Mouse (Mus musculus): ENCODE data around the gene Mtcl1. TPM values are rescaled to one million over a fixed set of nuclear protein-coding genes. Genes with fewer than 3 reads are reported as not detected.

Gene Mtcl1
- polyA plus RNA-seq, 1 experiment from 2014 or later = 1.5 TPM

DNA sequence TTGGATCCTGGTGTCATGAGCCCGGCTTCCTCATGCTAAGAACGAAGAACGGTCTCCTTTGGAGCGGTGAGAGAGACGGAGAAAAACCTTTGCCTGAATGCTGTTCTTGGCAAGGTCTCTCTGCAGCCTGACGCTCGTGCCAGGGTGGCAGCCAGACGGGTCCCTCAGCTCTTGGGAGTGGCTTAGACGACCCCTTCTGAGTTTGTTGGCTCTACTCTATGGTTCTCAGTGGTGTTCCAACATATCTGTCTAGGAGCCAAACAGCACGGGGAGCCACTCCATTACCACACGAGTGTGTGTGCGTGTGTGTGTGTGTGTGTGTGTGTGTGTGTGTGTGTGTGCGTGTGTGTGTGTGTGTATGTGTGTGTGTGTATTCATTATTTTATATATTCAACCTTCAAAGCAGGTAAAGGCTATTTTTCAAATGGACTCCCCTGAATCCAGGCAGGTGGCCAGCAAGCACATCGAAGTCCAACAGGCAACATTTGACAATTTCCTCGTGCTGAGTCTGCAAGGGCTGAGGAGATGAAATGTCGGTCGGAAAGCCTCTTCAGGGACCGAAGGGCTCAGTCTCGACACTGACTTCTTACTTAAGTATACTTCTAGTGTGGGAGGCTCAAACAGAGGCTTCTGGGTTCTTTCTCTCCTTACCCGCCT, 128.7 kb downstream of the Mtcl1 start:
- Histone ChIP-seq H3K36me3 (no peaks in the 10 kb centered on the region), H3K4me2 (no peak overlapping the region), H3K9ac (no peak overlapping the region), H3K4me3 (no peak overlapping the region), H3K9me3 (no peaks in the 10 kb centered on the region), H3K27me3 (replicated peaks) (no peaks in the 10 kb centered on the region), H3K27ac (replicated peaks) (no peak overlapping the region), H3K4me1 (peaks cover 13% of the 10 kb centered on the region)
- WGBS = 74% methylated on average over 20 of the region's 20 CpGs
- ATAC-seq (ENCODE audit: extremely low read depth, insufficient number of reproducible peaks, low FRiP score, low TSS enrichment) = no peak

DNA sequence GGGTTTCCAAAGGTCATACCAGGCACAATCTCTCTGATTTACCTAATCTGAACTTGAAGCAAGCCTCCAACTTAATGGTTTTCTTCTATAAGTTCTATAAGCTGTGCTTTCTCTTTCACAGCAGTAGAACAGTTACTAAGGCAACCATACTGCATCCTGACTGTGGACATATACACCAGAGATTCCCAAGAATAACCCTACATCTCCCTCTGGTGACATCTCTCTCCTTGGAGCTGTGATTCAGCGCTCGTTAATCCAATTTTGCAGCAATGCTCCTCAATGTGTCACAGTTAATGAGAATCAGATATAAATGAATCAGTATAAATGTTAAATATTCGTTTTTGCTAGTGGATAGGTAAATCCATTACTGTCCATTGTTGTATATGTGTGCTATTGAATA, 131.5 kb downstream of the Mtcl1 start:
- H3K27ac ChIP-seq (replicated peaks) = no peak overlapping the region
- no peaks in the 10 kb centered on the region for H3K27me3 ChIP-seq (replicated peaks)
- WGBS = 81% methylated on average over 3 of the region's 3 CpGs
- no peaks in the 10 kb centered on the region for H3K36me3 ChIP-seq
- H3K4me3 ChIP-seq = no peak overlapping the region
- no peak for ATAC-seq (ENCODE audit: extremely low read depth, insufficient number of reproducible peaks, low FRiP score, low TSS enrichment)
- no peaks in the 10 kb centered on the region for H3K9me3 ChIP-seq
- peaks cover 25% of the 10 kb centered on the region for H3K4me1 ChIP-seq
- no peak overlapping the region for H3K4me2 ChIP-seq
- no peak overlapping the region for H3K9ac ChIP-seq

DNA sequence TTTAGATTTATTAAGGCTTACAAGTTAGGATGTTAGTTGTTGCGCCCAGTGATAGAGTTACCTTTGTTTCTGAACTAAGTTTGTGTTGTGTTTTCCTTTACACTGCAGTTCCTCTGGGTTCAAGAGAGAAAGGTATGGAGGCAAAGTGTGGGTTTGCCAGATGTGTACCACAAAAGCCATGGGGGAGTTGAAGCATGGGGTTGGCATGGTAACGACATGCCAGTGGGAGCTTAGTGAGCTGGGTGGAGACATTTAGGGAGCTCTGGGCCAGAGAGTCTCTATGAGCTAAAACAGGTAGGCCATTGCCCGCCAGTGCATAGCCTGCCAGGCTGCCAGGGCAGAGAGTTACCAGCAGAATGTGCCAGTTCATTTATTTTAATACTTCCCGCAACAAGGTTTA, 132.0 kb downstream of the Mtcl1 start:
- Histone ChIP-seq H3K4me1 (peaks cover 21% of the 10 kb centered on the region), H3K4me3 (no peak overlapping the region), H3K9ac (no peak overlapping the region), H3K9me3 (no peaks in the 10 kb centered on the region), H3K36me3 (no peaks in the 10 kb centered on the region), H3K27me3 (replicated peaks) (no peaks in the 10 kb centered on the region), H3K4me2 (no peak overlapping the region), H3K27ac (replicated peaks) (no peak overlapping the region)
- 93% methylated on average over 4 of the region's 4 CpGs for WGBS
- ATAC-seq (ENCODE audit: extremely low read depth, insufficient number of reproducible peaks, low FRiP score, low TSS enrichment) = no peak

DNA sequence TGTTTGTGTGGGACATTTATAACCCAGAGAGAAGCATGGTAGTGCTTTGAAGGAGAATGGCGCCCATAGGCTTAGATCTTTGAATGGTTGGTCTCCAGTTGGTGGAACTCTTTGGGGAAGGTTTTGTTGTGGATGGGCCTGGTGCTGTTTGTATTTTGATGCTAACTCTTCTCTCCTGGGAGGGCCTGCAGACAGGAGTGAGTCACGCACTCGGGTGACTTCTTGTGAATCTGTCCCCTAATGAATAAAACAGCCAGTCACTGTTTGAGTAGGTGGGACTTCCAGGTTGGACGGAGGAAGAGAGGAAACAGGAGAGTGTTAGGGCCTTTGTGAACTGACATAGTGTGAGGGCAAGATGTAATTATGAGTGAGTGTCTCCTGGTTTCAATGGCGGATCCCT, 132.4 kb downstream of the Mtcl1 start:
- Histone ChIP-seq H3K9me3 (no peaks in the 10 kb centered on the region), H3K27me3 (replicated peaks) (no peaks in the 10 kb centered on the region), H3K4me3 (no peak overlapping the region), H3K36me3 (no peaks in the 10 kb centered on the region), H3K9ac (no peak overlapping the region), H3K27ac (replicated peaks) (no peak overlapping the region), H3K4me1 (peaks cover 21% of the 10 kb centered on the region), H3K4me2 (no peak overlapping the region)
- ATAC-seq (ENCODE audit: extremely low read depth, insufficient number of reproducible peaks, low FRiP score, low TSS enrichment) = no peak
- 87% methylated on average over 5 of the region's 5 CpGs for WGBS

DNA sequence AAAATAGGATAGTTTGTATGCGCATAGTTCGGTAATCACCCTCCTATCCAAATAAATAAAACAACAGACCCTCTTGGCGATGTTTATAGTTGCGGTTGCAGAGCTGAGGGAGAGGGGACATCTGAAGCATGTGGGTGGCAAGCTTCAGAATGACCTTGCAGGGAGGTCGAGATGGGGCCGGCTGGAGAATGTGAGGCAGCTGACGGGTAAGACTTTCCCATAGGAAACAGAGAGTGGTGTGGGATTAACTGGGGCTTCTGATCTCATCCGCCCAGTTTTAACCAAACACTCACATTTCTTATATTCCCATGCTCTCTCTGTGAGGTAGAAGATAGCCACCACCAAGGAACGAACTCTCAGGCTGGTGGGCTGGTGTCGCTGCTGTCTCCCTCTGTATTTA, 134.1 kb downstream of the Mtcl1 start:
- Histone ChIP-seq H3K27me3 (replicated peaks) (no peaks in the 10 kb centered on the region), H3K4me3 (no peak overlapping the region), H3K27ac (replicated peaks) (0 out of 2 replicates have a peak overlapping the region, but pooled peaks have one; percentile 22), H3K9me3 (no peaks in the 10 kb centered on the region), H3K9ac (peak overlapping the region; percentile 55), H3K36me3 (no peaks in the 10 kb centered on the region), H3K4me1 (peaks cover 15% of the 10 kb centered on the region), H3K4me2 (peak overlapping the region; percentile 47)
- 9% methylated on average over 10 of the region's 10 CpGs for WGBS
- no peak for ATAC-seq (ENCODE audit: extremely low read depth, insufficient number of reproducible peaks, low FRiP score, low TSS enrichment)

DNA sequence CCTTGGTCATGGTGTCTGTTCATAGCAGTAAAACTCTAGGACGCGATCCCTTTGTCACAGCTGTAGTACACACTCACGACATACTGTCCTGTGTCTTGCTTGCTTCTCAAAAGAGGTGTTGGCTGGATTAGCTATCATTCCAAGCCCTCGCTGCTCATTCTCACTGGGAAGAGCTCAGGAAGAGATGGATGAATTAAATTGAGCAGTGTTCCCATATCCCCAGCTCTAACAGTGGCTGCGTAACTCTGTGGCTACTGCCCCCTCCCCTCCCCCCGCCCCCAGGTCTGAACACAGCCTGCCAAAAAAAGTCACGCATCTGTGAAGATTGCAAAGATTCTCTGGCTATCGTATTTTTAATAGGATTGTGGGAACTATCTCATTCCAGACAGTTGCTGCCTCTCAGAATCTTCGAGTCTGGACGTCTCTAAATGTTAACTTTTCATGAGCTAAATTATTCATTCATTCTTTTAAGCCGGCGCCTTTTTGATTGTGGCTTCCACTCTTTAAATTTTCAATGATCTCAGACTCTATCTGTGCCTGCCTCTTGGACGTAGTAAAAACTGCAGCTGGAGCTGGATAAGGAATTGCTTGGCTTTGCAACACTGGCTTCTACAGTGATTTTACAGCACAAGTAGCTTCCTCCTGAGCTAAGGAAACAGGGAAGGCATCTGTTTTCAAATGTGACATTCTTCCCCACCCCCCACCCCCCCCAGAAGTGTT, 134.8 kb downstream of the Mtcl1 start:
- Histone ChIP-seq H3K4me2 (peak overlapping the region; percentile 47), H3K27me3 (replicated peaks) (no peaks in the 10 kb centered on the region), H3K36me3 (no peaks in the 10 kb centered on the region), H3K4me1 (peaks cover 15% of the 10 kb centered on the region), H3K27ac (replicated peaks) (0 out of 2 replicates have a peak overlapping the region, but pooled peaks have one; percentile 22), H3K4me3 (no peak overlapping the region), H3K9me3 (no peaks in the 10 kb centered on the region), H3K9ac (0 out of 2 replicates have a peak overlapping the region, but pooled peaks have one; percentile 24)
- no peak for ATAC-seq (ENCODE audit: extremely low read depth, insufficient number of reproducible peaks, low FRiP score, low TSS enrichment)
- 50% methylated on average over 13 of the region's 13 CpGs for WGBS

DNA sequence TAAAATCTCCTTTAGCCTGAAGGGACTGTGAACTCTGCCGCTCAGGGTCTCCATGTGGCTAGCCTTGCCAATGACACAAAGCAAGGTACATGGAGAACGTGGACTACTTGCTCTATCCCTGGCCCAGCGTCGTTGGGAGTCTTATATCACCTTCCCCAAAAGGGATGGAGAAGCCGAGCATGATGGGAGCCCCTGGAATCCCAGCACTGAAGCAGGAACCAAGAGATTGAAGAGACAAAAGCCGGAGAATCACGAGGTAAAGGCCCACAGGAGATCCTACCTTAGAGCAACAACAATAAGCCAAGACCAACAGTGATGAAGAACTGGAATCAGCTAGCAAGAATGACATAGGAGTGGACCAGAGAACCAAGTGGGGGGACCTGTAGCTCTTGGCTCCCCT, 147.6 kb downstream of the Mtcl1 start:
- no peaks in the 10 kb centered on the region for H3K36me3 ChIP-seq
- H3K27ac ChIP-seq (replicated peaks) = no peak overlapping the region
- H3K4me1 ChIP-seq = no peaks in the 10 kb centered on the region
- no peak overlapping the region for H3K9ac ChIP-seq
- no peak overlapping the region for H3K4me3 ChIP-seq
- 82% methylated on average over 7 of the region's 7 CpGs for WGBS
- no peak for ATAC-seq (ENCODE audit: extremely low read depth, insufficient number of reproducible peaks, low FRiP score, low TSS enrichment)
- no peaks in the 10 kb centered on the region for H3K27me3 ChIP-seq (replicated peaks)
- no peak overlapping the region for H3K4me2 ChIP-seq
- no peaks in the 10 kb centered on the region for H3K9me3 ChIP-seq

DNA sequence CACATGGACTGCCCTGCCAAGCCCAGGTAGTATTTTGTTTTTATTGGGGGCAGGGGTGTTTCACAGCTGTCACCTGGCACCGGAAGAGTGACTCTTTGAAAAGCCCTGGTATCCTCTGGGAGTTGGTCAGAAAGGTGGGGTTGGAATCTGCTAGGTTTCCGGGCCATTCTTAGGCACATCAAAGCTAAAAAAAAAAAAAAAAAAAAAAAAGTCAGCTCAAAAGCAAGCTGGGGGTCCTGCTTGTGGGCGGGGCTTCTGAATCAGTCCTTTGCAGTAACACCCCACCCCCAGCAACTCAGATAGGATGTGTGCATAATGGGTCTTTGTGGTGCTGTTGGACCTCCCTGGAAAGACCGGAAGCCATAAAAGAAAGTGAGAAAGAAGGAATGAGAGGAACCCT, 148.3 kb downstream of the Mtcl1 start:
- H3K9ac ChIP-seq = no peak overlapping the region
- WGBS = 64% methylated on average over 4 of the region's 4 CpGs
- H3K27ac ChIP-seq (replicated peaks) = no peak overlapping the region
- no peak overlapping the region for H3K4me3 ChIP-seq
- no peaks in the 10 kb centered on the region for H3K27me3 ChIP-seq (replicated peaks)
- ATAC-seq (ENCODE audit: extremely low read depth, insufficient number of reproducible peaks, low FRiP score, low TSS enrichment) = no peak
- no peaks in the 10 kb centered on the region for H3K9me3 ChIP-seq
- no peaks in the 10 kb centered on the region for H3K4me1 ChIP-seq
- no peaks in the 10 kb centered on the region for H3K36me3 ChIP-seq
- H3K4me2 ChIP-seq = no peak overlapping the region

DNA sequence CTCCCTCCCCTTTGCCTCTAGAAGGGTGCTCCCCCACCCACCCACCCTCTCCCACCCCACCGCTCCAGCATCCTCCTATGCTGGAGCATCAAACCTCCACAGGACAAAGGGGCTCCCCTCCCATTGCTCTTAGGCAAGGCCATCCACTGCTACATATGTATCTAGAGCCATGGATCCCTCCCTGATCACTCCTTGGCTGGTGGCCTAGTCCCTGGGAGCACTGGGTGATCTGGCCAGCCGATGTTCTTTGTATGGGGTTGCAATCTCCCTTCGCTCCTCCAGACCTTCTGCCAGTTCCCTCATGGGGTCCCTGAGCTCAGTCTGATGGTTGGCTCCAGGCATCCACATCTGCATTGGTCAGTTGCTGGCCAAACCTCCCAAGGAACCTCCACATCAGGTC, 151.8 kb downstream of the Mtcl1 start:
- H3K9ac ChIP-seq = no peak overlapping the region
- H3K4me3 ChIP-seq = no peak overlapping the region
- H3K27ac ChIP-seq (replicated peaks) = no peak overlapping the region
- WGBS = 81% methylated on average over 3 of the region's 3 CpGs
- no peaks in the 10 kb centered on the region for H3K9me3 ChIP-seq
- no peaks in the 10 kb centered on the region for H3K4me1 ChIP-seq
- no peak overlapping the region for H3K4me2 ChIP-seq
- 0 out of 2 replicates have a peak, but pooled peaks cover 3% of the 10 kb centered on the region for H3K27me3 ChIP-seq (replicated peaks)
- ATAC-seq (ENCODE audit: extremely low read depth, insufficient number of reproducible peaks, low FRiP score, low TSS enrichment) = no peak
- no peaks in the 10 kb centered on the region for H3K36me3 ChIP-seq

DNA sequence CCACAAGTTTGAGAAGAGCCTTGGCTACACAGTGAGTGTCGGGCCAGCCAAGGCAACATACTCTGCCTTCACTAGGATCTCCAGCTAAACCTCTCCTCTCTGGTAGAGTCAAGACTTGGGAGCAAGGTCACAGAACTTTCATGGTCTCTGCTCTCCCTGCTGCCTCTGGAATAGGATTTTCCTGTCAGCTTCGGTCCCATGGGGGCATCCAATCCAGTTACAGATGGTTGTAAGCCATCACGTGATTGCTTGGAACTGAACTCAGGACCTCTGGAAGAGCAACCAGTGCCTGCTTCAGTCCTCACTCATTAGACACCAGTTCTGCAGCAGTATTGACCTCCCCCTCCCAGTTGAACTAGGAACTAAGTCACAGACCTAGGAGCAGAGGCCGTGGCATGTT, 156.0 kb downstream of the Mtcl1 start:
- Histone ChIP-seq H3K4me1 (no peaks in the 10 kb centered on the region), H3K27me3 (replicated peaks) (0 out of 2 replicates have a peak, but pooled peaks cover 3% of the 10 kb centered on the region), H3K9me3 (0 out of 2 replicates have a peak, but pooled peaks cover 6% of the 10 kb centered on the region), H3K4me2 (no peak overlapping the region), H3K36me3 (no peaks in the 10 kb centered on the region), H3K9ac (no peak overlapping the region), H3K27ac (replicated peaks) (no peak overlapping the region), H3K4me3 (no peak overlapping the region)
- WGBS = 82% methylated on average over 4 of the region's 4 CpGs
- ATAC-seq (ENCODE audit: extremely low read depth, insufficient number of reproducible peaks, low FRiP score, low TSS enrichment) = no peak

DNA sequence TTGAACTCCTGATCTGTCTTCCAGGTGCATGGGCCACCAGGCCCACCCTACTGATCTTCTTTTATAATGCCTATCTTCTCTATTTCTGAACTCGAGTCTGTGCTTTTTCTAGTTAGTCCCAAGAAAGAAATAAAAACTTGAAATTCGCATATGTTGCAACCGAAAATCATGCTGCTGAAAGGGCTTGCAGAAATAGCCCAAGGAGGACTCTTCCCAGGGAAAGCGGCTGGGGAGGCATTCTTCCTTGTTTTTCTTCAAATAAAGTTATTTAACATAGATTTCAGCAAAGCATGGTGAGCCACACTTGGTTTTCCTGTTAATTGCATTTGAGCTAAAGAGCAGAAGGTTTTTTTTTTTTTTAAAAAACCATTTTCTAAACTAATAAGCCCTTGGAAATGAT, 159.7 kb downstream of the Mtcl1 start:
- Histone ChIP-seq H3K9me3 (0 out of 2 replicates have a peak, but pooled peaks cover 6% of the 10 kb centered on the region), H3K27ac (replicated peaks) (no peak overlapping the region), H3K36me3 (no peaks in the 10 kb centered on the region), H3K4me2 (no peak overlapping the region), H3K27me3 (replicated peaks) (0 out of 2 replicates have a peak, but pooled peaks cover 3% of the 10 kb centered on the region), H3K9ac (no peak overlapping the region), H3K4me1 (no peaks in the 10 kb centered on the region), H3K4me3 (no peak overlapping the region)
- 77% methylated on average over 4 of the region's 4 CpGs for WGBS
- ATAC-seq (ENCODE audit: extremely low read depth, insufficient number of reproducible peaks, low FRiP score, low TSS enrichment) = no peak
